Mouse (Mus musculus) intestine, postnatal 0 days (tissue): ENCODE measurements around the gene Dll4. TPM values are rescaled to one million over a fixed set of nuclear protein-coding genes. Genes with fewer than 3 reads are reported as not detected.

Experiments used
- ATAC-seq: fragments of 200-750 bp; cut with Nextera tagmentation; 2 replicates; pipeline ENCODE4 v1.8.0; 2017; ENCODE audit warnings: mild to moderate bottlenecking, moderate TSS enrichment, moderate library complexity
- H3K27ac ChIP-seq: fragments of 300-500 bp; sonication (generic); 2 replicates; pipeline ENCODE4 v1.5.1; 2014; ENCODE audit warnings: mild to moderate bottlenecking, low read depth, low read length, moderate library complexity
- H3K27me3 ChIP-seq: fragments of 300-500 bp; sonication (generic); replicated peaks from 2 replicates; pipeline ENCODE4 v1.6.1; 2014; ENCODE audit warnings: low read length, mixed read lengths; ENCODE audit not compliant: control insufficient read depth, insufficient read depth
- H3K36me3 ChIP-seq: fragments of 300-500 bp; sonication (generic); 2 replicates; pipeline ENCODE4 v1.6.1; 2014; ENCODE audit warnings: mild to moderate bottlenecking, moderate library complexity; ENCODE audit not compliant: control insufficient read depth, insufficient read depth
- H3K4me1 ChIP-seq: fragments of 300-500 bp; sonication (generic); replicated peaks from 2 replicates; pipeline ENCODE4 v1.6.1; 2014; ENCODE audit warnings: antibody characterized with exemption, low read length, mixed read lengths; ENCODE audit not compliant: control insufficient read depth, insufficient read depth
- H3K4me2 ChIP-seq: fragments of 300-500 bp; sonication (generic); replicated peaks from 2 replicates; pipeline ENCODE4 v1.6.1; 2014; ENCODE audit warnings: low read depth, mild to moderate bottlenecking, moderate library complexity
- H3K4me3 ChIP-seq: fragments of 300-500 bp; sonication (generic); 2 replicates; pipeline ENCODE4 v1.5.1; 2014; ENCODE audit warnings: low read depth, low read length
- H3K9ac ChIP-seq: fragments of 300-500 bp; sonication (generic); 2 replicates; pipeline ENCODE4 v1.6.1; 2014; ENCODE audit warnings: mild to moderate bottlenecking, low read depth, low read length
- H3K9me3 ChIP-seq: fragments of 300-500 bp; sonication (generic); 2 replicates; pipeline ENCODE4 v1.6.1; 2016; ENCODE audit warnings: mixed run types; ENCODE audit not compliant: control insufficient read depth
- CTCF ChIP-seq: sonication (generic); IDR thresholded peaks from 2 replicates; pipeline ENCODE4 v1.5.1; 2016; ENCODE audit warnings: low read depth, mild to moderate bottlenecking, control low read depth, antibody characterized with exemption, moderate library complexity
- WGBS: fragments of 180-500 bp; shearing (Covaris S2); extraction: QIAGEN DNeasy Blood & Tissue Kit; methylation state at CpG from one replicate; pipeline ENCODE4 v1.1.7; 2014; 5-methylcytosine and 5-hydroxymethylcytosine counted together
- polyA plus RNA-seq: library from polyadenylated mRNA; unstranded; fragments of >200 nt; fragmentation: Nextera tagmentation; extraction: Ambion mirVana; gene quantifications from 2 replicates; pipeline ENCODE4 v1.2.1, GENCODE M21; 2015

Dll4 gene
- polyA plus RNA-seq, 1 experiment from 2014 or later, result 3.7 TPM

GRCm38 (mm10) chr2:119324576-119325318, 837 bp upstream of the Dll4 start:
- Histone ChIP-seq H3K4me3 (peak overlapping the region; percentile 55), H3K4me1 (peaks cover 13% of the 10 kb centered on the region), H3K27ac (no peak overlapping the region), H3K36me3 (no peaks in the 10 kb centered on the region), H3K9me3 (no peaks in the 10 kb centered on the region), H3K9ac (peak overlapping the region; percentile 26; the same call in 1 of the 2 replicates), H3K27me3 (peaks cover 34% of the 10 kb centered on the region), H3K4me2 (peak overlapping the region; percentile 98)
- 1% methylated on average over 32 of the region's 32 CpGs for WGBS
- TF ChIP-seq CTCF, result no peak
- ATAC-seq, result peak; percentile 70

- no peak for ATAC-seq
- Histone ChIP-seq H3K4me3 (peak overlapping the region; percentile 55), H3K4me2 (peak overlapping the region; percentile 98), H3K9ac (peak overlapping the region; percentile 60), H3K27me3 (peaks cover 34% of the 10 kb centered on the region), H3K36me3 (no peaks in the 10 kb centered on the region), H3K4me1 (peaks cover 13% of the 10 kb centered on the region), H3K9me3 (no peaks in the 10 kb centered on the region), H3K27ac (peak overlapping the region; percentile 71; the same call in 1 of the 2 replicates)
- WGBS, result under 1% methylated on average over 61 of the region's 61 CpGs
- TF ChIP-seq CTCF, result no peak
Measured at GRCm38 (mm10) chr2:119326161-119327101, 847 bp downstream of the Dll4 start.

GRCm38 (mm10) chr2:119327102-119327480, 1.5 kb downstream of the Dll4 start:
- H3K9ac ChIP-seq, result no peak overlapping the region
- WGBS, result under 1% methylated on average over 30 of the region's 30 CpGs
- H3K4me3 ChIP-seq, result peak overlapping the region; percentile 55
- H3K4me1 ChIP-seq, result peaks cover 9% of the 10 kb centered on the region
- no peaks in the 10 kb centered on the region for H3K9me3 ChIP-seq
- H3K36me3 ChIP-seq, result peaks cover 4% of the 10 kb centered on the region; the same call in 1 of the 2 replicates
- H3K4me2 ChIP-seq, result peak overlapping the region; percentile 98
- no peak overlapping the region for H3K27ac ChIP-seq
- no peak for ATAC-seq
- TF ChIP-seq CTCF, result peak; percentile 66
- peaks cover 34% of the 10 kb centered on the region for H3K27me3 ChIP-seq

- 60% methylated on average over 11 of the region's 11 CpGs for WGBS
- Histone ChIP-seq H3K36me3 (peaks cover 4% of the 10 kb centered on the region; the same call in 1 of the 2 replicates), H3K9ac (no peak overlapping the region), H3K27me3 (peaks cover 26% of the 10 kb centered on the region), H3K27ac (no peak overlapping the region), H3K4me1 (peaks cover 5% of the 10 kb centered on the region), H3K4me2 (peak overlapping the region; percentile 98), H3K9me3 (no peaks in the 10 kb centered on the region), H3K4me3 (peak overlapping the region; percentile 55; the same call in 1 of the 2 replicates)
- TF ChIP-seq CTCF, result no peak
- no peak for ATAC-seq
Measured at GRCm38 (mm10) chr2:119327942-119328526, 2.5 kb downstream of the Dll4 start.

- H3K27me3 ChIP-seq, result peaks cover 20% of the 10 kb centered on the region
Measured at GRCm38 (mm10) chr2:119328546-119328945, 3.0 kb downstream of the Dll4 start.

More at GRCm38 (mm10) chr2:119328546-119328945, 3.0 kb downstream of the Dll4 start:
- Histone ChIP-seq H3K27ac (no peak overlapping the region), H3K4me1 (peaks cover 5% of the 10 kb centered on the region), H3K4me2 (peak overlapping the region; percentile 98), H3K4me3 (peak overlapping the region; percentile 55; the same call in 1 of the 2 replicates), H3K36me3 (peaks cover 4% of the 10 kb centered on the region; the same call in 1 of the 2 replicates), H3K9me3 (no peaks in the 10 kb centered on the region), H3K9ac (no peak overlapping the region)
- WGBS, result 42% methylated on average over 5 of the region's 5 CpGs
- no peak for ATAC-seq
- no peak for TF ChIP-seq CTCF
